Mouse (Mus musculus): ENCODE results near the gene Rin2.

Rin2 gene

DNA sequence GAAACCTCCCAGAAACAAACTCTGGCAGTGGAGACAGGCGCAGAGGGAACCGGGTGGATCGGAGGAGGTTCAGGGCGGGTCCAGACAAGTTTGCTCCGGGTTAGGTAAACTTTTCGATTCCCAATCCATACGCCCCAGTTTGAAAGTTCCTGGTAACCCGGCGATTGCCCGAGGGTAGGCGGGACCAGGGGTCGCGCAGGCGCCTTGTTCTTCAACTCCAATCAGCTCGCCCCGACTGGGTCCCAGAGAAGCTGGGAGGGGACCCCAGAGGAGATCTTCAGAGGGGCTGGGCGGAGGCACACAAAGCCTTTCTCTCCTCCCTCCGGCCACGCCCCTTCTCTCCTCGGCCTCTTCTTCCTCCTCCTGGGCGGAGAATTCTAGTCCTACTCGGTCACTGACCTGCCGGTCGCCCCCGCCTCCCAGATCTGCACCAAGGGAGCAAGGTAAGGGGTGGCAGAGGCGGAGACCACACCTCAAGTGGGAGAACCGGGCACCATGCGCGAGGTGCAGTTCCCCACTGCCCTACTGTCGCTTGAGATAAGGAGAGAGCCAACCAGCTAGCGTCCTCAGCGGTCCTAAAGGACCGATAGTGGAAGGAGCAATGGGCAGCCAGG lies at the start of gene Rin2:
Rin2 (plus strand) TSS at position 74 of the 614 bp plus-strand sequence.
- no peak for DNase-seq (ENCODE audit: low read depth, low spot score)

DNA sequence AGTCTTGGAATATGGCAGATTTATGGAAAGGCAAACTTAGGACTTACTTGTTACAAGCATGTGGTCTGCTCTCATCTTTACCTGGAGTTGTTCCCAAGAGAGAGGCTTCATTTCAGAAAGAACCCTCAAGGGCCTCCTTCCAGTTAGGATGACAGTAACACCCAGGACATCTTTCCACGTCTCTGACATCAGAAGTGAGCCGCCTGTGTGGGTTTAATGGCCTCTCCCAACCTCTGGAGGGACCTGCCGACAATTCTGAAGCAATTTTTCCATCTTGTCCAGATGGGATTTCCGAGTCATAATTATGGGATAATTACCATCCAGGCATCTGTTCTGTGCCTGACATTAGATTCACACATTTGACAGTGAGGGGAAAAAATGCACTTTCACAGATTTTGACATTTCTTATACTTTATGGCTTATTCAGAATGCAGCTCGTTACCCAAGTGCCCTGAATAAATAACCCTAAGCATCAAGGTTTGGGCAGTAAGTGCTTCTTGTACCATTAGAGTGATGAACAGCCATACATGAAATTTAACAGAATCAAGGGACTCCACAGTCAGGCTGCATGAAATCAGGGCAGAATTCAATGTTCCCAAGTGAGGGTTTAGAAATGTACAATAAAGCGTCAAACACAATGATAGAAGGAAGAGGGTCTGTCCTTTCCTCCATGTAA lies 43.8 kb upstream of the Rin2 start:
- DNase-seq (ENCODE audit: low read depth, low spot score), result no peak

DNA sequence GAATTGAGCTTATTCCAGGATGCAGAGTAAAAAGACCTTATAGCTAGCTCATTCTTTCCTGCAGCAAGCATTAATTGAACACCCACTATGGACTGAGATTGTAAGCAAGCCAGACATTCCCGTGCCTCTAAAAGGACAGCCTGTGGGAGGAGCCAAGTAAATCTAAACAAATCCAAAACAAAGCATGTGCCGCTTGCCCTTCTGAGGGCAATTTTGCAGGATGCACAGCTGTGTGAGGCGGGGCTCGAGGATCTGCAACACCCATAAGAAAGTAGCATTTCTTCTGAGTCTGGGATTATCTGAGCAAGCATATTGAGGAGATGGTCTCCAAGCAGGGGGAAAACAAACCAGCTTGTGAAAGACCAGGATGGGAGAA lies 43.2 kb upstream of the Rin2 start:
- DNase-seq (ENCODE audit: low read depth, low spot score), result no peak

DNA sequence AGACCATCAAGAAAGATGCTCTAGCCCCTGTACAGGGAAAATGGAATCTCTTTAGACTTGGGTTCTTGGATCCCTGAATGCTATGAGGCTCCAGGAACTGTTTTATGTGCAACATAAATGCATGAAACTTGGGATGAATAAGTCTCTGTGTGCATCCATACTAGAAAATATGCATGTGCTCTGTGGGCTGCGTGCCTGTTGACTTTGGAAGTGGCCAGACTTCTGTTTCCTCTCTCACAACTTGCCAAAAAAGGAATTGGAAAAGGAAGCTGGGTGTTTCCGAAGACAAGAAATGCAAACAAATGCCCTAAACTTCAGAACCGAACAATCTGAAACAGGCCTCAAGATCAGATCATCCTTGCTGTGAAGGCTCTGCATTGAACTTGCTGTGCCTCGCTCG lies 41.2 kb upstream of the Rin2 start:
- DNase-seq (ENCODE audit: low read depth, low spot score), result no peak

DNA sequence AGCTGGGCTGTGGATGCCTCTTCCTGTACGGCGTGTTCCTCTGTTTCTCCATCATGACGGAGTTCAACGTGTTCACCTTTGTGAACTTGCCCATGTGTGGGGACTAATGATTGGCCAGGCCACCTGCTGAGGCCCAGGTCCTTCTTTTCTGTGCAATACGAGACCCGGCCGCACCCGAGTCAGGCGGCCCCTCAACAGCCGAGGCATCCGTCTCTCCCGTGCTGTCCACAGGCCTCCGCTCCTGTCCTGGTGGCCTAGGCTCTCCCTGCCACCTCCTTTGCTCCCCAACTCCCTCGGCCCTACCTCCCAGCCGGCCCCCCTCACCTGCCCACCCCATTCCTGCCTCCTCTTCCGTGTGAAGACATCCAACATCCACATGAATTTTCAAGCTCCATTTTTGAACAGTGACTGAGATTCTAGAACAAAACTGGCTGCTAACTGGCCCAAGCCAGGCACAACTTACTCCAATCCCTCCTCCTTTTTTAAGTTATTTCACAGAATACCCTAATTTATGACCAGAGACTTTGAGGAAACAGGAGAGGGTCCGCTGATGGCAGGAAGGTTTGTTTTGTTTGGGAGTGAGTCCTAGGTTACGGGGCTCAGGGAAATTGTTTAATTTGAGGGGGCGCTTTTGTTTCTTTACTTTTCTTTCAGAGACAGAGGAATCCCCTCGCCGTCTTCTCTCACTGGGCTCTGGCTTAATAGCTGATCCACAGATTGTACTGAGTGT lies 34.6 kb upstream of the Rin2 start:
- DNase-seq (ENCODE audit: low read depth, low spot score), result no peak

DNA sequence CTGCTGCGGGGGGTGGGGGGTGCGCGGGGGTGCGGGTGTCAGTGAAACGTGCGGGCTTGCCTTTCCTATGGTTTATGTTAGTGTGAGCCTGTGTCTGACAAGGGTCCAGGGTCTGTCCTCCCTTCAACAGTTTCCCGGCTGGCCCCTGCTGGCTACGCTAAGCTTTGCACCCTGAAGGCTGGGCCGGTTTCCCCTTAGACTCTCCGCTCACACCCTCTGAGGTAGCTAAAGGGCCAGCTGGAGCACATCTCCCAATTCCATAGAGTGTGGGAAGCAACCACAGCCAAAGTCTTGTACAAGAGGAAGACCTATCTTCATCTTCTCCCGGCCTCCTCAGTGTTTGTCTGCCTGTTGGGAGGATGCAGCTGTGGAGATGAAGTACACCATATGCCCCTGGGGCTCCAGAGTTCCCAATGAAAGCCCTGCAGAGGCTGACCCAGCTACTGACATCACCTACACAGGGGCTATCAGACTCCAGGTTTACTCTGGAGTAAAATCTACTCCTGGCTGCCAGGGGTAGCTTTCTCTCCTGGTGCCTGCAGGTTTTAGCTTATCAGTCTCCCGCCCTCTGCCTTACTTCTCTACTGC lies 19.5 kb upstream of the Rin2 start:
- no peak for DNase-seq (ENCODE audit: low read depth, low spot score)

DNA sequence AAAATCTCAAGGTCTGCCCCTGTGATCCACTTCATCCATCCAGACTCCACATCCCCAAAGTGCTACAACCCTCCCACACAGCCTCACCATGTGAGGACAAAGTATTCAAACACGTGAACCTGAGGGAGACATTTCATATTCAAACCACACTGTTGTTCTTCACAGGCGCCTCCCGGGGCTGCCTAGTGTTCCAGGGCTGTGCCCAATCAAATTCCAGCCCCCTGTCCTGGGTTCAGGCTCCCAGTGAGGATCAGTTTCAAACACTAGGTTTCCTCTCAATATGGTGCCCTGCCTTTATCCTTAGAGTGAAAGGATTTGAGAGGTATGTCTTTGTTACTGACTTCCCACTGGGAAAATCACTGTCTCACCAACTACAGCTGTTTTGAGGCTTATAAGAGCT lies 18.9 kb upstream of the Rin2 start:
- no peak for DNase-seq (ENCODE audit: low read depth, low spot score)

DNA sequence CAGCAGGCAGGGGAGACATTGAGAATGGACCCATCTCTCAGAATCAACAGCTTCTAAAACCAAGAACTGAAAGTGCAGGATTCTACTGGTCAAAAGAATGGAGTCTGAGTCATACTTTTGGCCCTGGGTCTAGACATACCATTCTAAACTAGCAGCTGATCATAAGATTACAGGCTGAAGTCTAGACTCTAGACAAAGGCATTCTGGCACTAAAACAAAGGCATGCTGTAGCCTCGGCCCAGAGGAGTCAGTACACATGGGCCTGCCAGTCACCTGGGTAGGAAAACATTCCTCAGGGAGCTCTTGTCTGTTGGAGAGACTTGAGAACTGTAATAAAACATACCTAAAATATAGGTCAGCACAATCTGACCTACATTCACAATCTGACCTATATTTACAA lies 18.3 kb upstream of the Rin2 start:
- no peak for DNase-seq (ENCODE audit: low read depth, low spot score)

DNA sequence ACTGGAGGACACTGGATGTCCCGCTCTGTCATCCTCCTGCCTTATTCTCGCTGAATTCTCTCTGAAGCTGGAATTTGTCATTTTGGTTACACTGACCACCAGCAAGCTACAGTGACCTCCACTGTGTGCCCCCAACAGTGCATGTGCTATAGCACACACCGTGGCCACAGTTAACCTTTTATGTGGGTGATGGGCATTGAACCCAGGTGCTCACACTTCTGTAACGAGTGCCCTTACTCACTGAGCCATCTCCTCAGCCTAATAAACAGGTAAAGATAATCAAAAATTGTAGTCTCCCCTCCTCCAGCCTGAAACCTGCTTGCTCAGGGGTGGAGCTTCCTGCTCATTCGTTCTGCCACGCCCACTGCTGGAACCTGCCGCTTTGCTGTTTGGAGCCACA lies 13.8 kb upstream of the Rin2 start:
- DNase-seq (ENCODE audit: low read depth, low spot score), result no peak

DNA sequence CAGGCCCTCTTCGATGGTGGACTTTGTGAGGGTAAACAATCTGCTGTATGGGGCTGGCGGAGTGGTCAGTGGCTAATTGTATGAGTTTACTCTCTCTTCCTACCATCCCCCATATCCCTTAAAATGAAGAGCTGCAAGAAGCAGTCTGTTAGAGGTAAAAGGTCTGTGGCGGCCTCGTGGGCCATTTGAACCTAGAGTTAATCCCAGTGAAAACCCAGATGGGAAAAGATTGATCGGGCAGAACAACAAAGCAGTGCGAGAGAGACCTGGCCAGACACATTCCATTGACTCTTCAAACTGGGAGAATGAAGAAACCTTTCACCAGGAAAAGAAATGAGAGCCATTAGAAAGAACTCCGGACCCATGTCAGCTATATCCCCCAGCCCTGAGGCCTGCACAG lies 11.1 kb upstream of the Rin2 start:
- DNase-seq (ENCODE audit: low read depth, low spot score), result no peak

DNA sequence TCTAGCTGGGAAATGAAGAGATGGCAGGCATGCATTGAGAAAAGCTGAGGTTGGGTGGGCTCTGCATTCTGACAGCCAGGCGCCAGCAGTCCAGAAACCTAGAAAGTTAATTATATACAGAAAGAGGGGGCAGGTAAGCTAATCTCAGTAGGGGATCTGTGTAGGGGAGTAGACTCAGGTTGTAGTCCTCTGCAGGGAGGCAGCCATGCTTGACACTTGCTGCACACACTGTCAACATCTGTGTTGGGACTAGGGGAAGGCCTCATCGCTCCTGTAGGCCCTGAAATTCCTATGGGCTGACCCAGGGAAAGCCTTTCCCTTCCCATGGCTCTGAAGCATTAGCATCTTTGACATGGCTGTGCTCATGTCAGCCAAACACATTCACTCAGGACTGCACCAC lies 10.7 kb upstream of the Rin2 start:
- DNase-seq (ENCODE audit: low read depth, low spot score), result no peak

DNA sequence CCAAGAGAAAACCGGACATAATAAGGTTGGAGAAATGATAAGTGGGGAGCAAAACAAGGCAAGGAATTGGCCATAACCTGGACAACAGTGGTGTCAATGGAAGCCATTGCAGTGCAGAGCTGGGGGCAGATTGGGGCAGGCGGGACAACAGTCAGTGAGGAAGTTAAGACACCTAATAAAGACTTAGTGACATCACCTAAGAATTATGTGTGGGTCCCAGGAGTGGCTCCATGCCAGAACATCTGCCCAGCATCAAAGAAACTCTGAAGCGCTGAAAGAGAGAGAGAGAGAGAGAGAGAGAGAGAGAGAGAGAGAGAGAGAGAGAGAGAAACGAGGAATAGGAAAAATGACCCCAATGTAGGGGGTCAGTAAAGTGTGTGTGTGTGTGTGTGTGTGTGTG lies 6.9 kb upstream of the Rin2 start:
- DNase-seq (ENCODE audit: low read depth, low spot score), result no peak

DNA sequence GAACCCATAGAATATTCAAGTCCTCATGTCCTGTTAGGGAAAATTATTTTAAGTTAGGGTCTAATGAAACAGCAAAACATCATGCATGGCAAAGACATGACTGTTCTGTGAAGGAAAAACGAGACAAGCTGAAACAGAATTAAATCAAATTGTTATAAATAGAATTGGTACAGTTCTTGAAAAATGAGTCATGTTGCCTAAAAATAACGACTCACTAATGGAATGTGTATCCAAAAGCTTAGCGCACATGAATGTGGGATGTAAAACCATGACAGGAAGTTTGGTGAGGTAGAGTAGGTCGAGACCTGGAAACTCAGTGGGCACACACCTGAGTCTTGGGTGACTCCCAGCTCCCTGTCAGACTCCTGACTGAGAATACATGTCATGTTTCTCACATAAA lies 4.9 kb upstream of the Rin2 start:
- DNase-seq (ENCODE audit: low read depth, low spot score), result no peak

DNA sequence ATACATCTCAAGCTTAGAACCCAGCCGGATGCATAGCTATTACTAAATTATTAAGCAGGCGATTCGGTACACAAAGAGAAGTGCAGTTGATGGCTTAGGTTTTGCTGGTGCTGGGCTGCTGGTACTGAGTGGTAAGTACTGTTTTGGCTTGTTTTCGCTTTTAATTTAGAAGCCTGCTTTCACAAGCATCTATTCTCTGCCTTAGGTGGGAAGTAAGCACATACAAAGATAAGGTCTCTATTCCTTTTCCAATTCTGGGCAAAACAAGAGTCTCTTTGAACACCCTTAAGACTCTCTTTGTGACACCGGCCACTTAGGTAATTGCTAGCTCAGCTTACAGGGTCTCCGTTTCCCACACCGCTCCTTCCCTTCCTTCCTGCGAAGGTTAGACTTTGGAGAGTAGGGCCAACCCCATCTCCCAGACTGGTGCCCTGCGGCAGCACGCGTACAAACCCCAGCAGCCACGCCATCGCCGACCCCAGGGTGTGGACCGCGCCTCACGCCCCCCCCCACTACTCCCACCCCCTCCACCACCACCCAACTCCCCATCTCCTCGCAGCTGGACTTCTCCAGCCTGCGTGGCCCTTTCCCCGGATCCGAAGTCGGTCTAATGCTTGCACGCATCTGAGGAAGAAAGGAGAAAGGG lies 396 bp upstream of the Rin2 start:
- DNase-seq (ENCODE audit: low read depth, low spot score), result no peak

DNA sequence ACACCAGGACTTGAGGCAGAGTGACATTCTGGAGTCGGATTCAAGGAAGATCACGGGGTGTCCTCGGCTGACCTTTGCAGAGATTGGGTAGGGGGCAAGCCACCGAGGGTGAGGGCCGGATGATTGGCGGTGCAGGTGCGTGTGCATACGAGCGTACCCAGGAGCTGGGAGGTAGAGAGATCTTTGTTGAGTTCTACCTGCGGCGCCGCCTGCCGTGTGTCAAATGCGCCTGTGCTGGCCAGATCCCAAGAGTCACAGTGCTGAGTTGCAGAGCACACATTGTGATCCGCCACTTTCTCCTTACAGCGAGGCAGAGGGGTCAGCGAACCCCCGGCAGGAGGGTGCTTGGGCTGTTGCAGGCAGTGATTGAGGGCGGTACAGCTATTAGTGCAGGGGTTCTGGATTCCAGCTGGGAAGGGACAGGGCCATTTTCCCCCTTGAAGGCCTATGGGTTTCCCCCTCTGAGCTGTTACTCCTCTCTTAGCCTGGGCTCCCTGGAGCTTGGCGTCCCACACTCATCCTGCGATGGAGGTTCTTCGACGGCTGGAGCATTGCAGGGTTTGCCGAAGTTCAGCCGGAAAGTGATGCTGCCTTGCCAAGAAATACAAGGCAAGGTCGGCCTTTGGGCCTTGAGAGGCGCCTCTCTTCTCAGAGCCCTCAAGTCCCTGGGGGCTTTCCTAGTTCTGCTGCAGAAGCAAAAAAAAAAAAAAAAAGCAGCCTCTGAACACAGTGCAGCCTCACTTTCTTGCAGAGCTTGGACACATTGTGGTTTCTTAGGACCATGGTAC lies 935 bp downstream of the Rin2 start:
- no peak for DNase-seq (ENCODE audit: low read depth, low spot score)

DNA sequence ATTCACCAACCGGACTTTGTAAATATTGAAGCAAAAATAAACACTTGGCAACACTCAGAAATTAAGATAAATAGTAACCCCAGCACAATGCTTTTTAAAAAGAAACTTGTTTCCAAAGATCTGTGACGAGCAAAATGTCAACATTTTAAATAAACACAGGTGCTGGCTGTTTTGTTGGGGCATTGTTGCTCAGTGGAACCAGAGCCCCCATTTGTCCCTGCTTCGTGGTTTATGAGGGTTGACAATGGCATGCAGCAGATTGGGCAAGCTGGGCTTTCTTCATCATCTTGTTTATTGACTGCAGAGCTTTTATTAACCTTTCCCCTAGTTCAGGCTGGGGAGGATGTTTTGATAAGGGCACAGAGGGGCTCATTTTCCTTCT lies 1.5 kb downstream of the Rin2 start:
- no peak for DNase-seq (ENCODE audit: low read depth, low spot score)

DNA sequence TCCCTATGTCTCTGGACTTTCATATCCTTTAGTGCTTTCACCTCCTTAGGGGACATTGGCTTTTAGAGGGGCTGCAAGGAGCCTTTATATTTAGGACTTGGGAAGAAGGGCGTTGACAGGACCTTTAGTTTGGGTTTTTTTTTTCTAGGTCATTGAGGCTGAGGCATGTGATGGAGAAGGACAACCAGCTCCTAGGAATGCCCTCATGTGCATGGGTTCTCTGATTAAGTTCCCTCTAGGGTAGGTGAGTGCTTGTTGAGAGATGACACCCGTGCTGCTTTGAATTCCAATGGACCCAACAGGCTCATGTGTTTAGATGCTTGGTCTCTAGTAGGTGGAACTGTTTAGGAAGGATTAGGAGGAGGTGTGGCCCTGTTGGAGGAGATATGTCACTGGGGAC lies 1.9 kb downstream of the Rin2 start:
- no peak for DNase-seq (ENCODE audit: low read depth, low spot score)

DNA sequence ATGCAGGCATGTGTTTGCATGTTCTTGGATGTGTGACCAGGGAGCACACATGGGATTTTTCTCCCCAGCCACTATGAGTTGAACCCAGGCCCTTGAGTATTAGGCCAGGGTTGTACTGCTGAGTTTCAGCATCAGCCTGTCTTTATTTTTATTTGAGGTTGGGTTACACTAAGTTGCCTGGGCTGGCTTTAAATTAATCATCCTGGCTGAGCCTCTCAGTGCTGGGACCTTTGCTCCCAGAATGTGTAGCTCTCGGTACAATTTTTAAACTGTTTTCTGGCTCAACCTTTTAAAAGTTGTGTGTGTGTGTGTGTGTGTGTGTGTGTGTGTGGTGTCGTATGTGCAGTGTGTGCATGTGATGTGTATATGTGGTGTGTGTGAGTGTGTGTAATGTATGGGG lies 5.1 kb downstream of the Rin2 start:
- no peak for DNase-seq (ENCODE audit: low read depth, low spot score)

DNA sequence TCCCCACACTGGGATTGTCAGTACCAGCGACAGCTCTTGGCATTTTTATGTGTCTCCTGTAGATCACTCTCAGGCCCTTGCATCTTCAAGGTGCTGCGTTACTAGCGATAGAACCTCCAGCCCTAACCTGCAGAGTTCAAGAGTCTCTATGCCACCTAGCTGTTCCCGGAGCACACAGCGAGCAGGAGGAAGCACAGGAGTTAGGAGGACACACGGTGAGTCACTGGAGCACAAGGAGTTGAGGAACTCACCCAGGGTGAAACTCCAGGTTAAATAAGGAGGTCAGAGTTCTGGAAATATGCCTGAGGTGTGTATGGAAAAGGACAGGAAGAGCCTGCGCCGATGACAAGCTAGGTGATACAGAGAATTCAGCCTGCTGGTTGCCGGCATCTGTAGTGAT lies 5.7 kb downstream of the Rin2 start:
- DNase-seq (ENCODE audit: low read depth, low spot score), result no peak

DNA sequence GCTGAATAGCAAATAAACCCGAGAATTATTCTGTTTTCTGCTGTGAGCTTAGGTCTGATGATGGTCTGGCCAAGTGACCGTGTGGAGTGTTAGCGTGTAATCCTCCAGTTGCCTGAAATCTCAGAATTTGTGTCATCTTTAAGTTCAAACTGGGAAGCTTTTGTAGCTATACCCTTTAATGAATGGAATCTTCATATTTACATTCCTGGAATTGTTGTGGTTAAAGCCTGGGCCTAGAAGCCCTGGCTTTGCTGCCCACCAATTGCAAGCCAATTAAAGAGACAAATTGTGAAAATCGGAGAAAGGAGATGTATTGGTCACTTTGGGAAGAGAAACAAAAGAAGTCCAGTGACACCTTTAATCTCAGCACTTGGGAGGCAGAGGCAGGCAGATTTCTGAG lies 6.6 kb downstream of the Rin2 start:
- no peak for DNase-seq (ENCODE audit: low read depth, low spot score)

DNA sequence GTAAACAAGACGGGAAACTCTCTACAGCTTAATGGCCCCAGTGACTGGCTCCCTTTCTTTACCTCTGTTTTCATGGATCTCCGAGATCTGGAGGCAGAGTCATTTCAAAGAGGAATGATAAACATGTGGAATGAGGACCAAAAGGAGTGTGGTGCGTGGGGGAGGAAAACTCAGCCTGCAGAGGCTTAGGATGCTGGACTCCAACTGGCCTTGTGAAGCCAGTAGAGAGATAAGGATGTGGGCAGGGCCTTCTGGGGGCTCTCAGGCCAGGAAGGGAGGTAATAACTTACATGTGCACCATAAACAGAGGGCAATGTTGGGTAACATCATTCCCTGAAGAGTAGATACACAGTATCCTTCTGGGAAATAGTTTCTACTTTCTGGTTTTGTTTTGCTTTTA lies 7.9 kb downstream of the Rin2 start:
- DNase-seq (ENCODE audit: low read depth, low spot score), result no peak

DNA sequence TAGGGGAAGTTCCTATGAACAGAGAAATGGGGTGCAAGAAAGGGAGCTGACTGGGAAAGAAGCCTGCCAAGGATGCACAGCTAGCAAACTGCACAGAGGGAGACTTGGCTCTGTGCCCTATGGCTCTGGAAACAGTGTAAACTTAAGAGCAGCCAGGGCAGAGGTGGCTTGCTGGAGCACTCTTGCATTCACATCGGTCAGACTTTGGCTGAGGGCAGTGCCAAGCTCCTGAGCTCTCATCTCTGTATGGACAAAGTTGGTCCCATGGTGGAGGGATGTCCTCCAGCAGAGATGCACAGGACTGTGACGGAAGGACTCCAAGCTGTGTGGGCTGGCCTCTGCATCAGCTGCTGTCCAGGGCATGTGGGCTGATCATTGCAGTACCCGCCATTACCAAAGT lies 8.5 kb downstream of the Rin2 start:
- no peak for DNase-seq (ENCODE audit: low read depth, low spot score)

Measured in A20 (cell line).